Mouse (Mus musculus): ENCODE measurements around the gene Arhgap4.
A peak's percentile ranks its signal among the peaks of the same experiment; 100 is the strongest.

Gene Arhgap4

GRCm38 (mm10) chrX:73921823-73922549, at the start of gene Arhgap4, which contains the start of gene Naa10:
Gene Arhgap4 (minus strand): TSS chrX:73921870.
Gene Naa10 (minus strand): TSS chrX:73921944.
- peak; percentile 76 to 87 for DNase-seq (ENCODE audit: low spot score in 2 of 2)

GRCm38 (mm10) chrX:73970781-73971180, 49.1 kb upstream of the Arhgap4 start:
- no peak for DNase-seq (ENCODE audit: low spot score in 2 of 2)

- no peak for DNase-seq (ENCODE audit: low spot score in 2 of 2)
Measured at GRCm38 (mm10) chrX:73969729-73970128, 48.1 kb upstream of the Arhgap4 start.

GRCm38 (mm10) chrX:73969167-73969566, 47.5 kb upstream of the Arhgap4 start:
- DNase-seq (ENCODE audit: low spot score in 2 of 2), result no peak

GRCm38 (mm10) chrX:73967177-73968075, 45.8 kb upstream of the Arhgap4 start:
- peak; percentile 76 to 85 for DNase-seq (ENCODE audit: low spot score in 2 of 2)

GRCm38 (mm10) chrX:73966248-73967176, 44.8 kb upstream of the Arhgap4 start, which contains the start of gene Hcfc1:
Gene Hcfc1 (minus strand): TSS chrX:73966357.
- peak; percentile 77 to 90 for DNase-seq (ENCODE audit: low spot score in 2 of 2)

- peak; percentile 18 to 48 for DNase-seq (ENCODE audit: low spot score in 2 of 2)
Measured at GRCm38 (mm10) chrX:73965307-73965706, 43.6 kb upstream of the Arhgap4 start.

- peak in 1 of 2 experiments; percentile 31 for DNase-seq (ENCODE audit: low spot score in 2 of 2)
Measured at GRCm38 (mm10) chrX:73964363-73964762, 42.7 kb upstream of the Arhgap4 start.

- no peak for DNase-seq (ENCODE audit: low spot score in 2 of 2)
Measured at GRCm38 (mm10) chrX:73954988-73955387, 33.3 kb upstream of the Arhgap4 start.

- DNase-seq (ENCODE audit: low spot score in 2 of 2), result no peak
Measured at GRCm38 (mm10) chrX:73952603-73953002, 30.9 kb upstream of the Arhgap4 start.

- no peak for DNase-seq (ENCODE audit: low spot score in 2 of 2)
Measured at GRCm38 (mm10) chrX:73949341-73949740, 27.7 kb upstream of the Arhgap4 start.

GRCm38 (mm10) chrX:73948647-73949046, 27.0 kb upstream of the Arhgap4 start:
- peak; percentile 20 to 46 for DNase-seq (ENCODE audit: low spot score in 2 of 2)

GRCm38 (mm10) chrX:73946896-73947295, 25.2 kb upstream of the Arhgap4 start:
- DNase-seq (ENCODE audit: low spot score in 2 of 2), result no peak

- no peak for DNase-seq (ENCODE audit: low spot score in 2 of 2)
Measured at GRCm38 (mm10) chrX:73942294-73942693, 20.6 kb upstream of the Arhgap4 start.

GRCm38 (mm10) chrX:73941860-73942259, 20.2 kb upstream of the Arhgap4 start:
- no peak for DNase-seq (ENCODE audit: low spot score in 2 of 2)

- DNase-seq (ENCODE audit: low spot score in 2 of 2), result no peak
Measured at GRCm38 (mm10) chrX:73931871-73932270, 10.2 kb upstream of the Arhgap4 start.

- DNase-seq (ENCODE audit: low spot score in 2 of 2), result peak; percentile 35 to 55
Measured at GRCm38 (mm10) chrX:73930402-73931062, 8.9 kb upstream of the Arhgap4 start, which contains the start of gene Renbp. Gene Renbp (minus strand): TSS chrX:73930850.

- no peak for DNase-seq (ENCODE audit: low spot score in 2 of 2)
Measured at GRCm38 (mm10) chrX:73922550-73922882, 846 bp upstream of the Arhgap4 start.

GRCm38 (mm10) chrX:73921285-73921822, 316 bp downstream of the Arhgap4 start:
- DNase-seq (ENCODE audit: low spot score in 2 of 2), result no peak

GRCm38 (mm10) chrX:73918631-73919030, 3.0 kb downstream of the Arhgap4 start:
- DNase-seq (ENCODE audit: low spot score in 2 of 2), result no peak

GRCm38 (mm10) chrX:73916945-73917344, 4.7 kb downstream of the Arhgap4 start:
- DNase-seq (ENCODE audit: low spot score in 2 of 2), result no peak
